Mouse (Mus musculus): Measurements from ENCODE around the gene Pcca.
"Not testable (repeated sequence)": the region's sequence is repeated elsewhere in the genome, so short reads cannot be mapped to it uniquely, and the experiment has no call there.

Pcca gene

GRCm38 (mm10) chr14:122534017-122534924 is at the start of gene Pcca:
Gene Pcca (plus strand): TSS chr14:122534324.
- DNase-seq = peak; percentile 96

- no peak for DNase-seq
These were observed 49.7 kb upstream of the Pcca start for GRCm38 (mm10) chr14:122484458-122484843.

- no peak for DNase-seq
These were observed 49.1 kb upstream of the Pcca start for GRCm38 (mm10) chr14:122484844-122485551.

GRCm38 (mm10) chr14:122485635-122486181 is 48.4 kb upstream of the Pcca start:
- no peak for DNase-seq

DNA sequence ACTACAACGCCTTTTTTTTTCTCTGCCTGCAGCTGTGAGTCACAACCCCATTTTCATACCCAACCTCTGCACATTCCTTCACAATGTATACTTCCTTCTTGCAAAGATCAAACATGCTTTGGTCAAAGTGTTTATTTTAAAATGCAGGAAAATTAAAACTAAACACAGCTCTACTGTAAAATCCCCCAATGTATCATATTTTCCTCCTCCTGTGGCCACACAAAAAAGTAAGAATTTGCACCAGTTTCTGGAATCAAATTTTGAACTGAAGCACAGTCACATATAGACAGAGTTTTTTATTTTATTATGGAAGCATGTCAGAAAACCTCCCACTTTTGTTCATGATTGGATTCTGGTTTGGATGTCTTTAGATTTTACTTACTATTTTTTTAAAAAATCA is 47.5 kb upstream of the Pcca start:
- no peak for DNase-seq

- no peak for DNase-seq
These were observed 46.8 kb upstream of the Pcca start for GRCm38 (mm10) chr14:122487366-122487765.

DNA sequence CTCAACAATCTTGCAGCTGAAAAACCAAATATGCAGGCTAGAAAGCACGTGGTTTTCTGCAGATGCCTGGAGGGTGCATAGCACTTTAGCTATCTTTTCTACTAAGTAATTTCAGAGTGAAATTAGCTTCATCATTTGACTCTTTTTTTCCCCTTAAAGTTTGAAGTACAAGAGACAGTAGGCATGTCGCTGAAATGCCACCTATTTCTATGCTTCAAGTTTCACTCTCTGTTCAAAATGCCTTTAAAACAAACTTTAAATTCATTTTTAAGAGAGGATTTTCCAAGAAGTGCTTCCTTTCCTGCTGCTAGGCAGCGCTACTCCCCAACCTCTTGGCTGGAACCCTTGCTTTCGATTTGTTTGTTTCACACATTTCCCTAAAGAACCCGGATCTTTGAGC is 45.1 kb upstream of the Pcca start:
- DNase-seq = no peak

GRCm38 (mm10) chr14:122489686-122490414 is 44.3 kb upstream of the Pcca start:
- DNase-seq = no peak

DNA sequence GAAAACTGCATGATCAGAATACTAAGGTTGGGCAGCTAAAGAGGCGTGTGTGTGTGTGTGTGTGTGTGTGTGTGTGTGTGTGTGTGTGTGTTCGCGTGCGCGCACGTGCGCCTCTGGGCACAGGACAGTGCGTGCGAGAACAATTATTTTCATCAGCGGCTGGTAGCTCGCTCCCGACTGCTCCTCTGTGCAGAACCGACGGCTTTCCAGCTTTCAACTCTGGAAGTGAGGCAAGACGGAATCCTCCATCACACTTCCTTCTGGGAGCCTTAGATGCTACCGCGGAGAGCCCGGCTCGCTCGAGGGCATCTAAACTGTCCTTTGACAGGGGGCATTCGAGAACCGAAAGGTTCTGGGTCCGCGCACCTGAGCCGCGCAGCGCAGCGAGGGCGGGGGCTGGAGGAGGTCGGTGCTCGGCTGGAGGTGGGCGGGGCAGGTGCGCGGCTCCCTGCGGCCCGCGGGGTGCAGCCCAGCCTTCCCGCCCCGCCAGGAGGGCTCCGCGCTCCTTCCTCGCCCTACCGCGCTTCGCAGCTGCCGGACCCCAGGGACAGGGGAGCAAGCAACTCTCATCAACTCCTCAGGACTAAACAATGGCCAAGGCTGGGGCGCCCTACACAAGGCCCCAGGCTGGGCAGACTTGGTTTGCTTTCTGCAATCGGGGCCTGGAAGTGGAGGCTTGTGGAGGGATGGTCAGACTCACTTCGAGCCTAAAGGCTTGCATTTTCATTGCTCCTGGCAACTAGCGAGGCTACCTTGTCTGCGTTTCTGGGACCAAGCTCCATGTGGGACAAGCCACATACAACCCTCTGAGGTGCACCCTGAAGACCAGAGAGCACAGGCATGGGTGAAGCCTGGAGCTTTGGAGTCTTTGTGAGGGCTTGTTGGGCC is 43.4 kb upstream of the Pcca start, which contains the start of gene Gm10837:
Gene Gm10837 (plus strand): TSS at position 146 of the 888 bp plus-strand sequence.
- DNase-seq = peak in 1 of 2 experiments; percentile 11

DNA sequence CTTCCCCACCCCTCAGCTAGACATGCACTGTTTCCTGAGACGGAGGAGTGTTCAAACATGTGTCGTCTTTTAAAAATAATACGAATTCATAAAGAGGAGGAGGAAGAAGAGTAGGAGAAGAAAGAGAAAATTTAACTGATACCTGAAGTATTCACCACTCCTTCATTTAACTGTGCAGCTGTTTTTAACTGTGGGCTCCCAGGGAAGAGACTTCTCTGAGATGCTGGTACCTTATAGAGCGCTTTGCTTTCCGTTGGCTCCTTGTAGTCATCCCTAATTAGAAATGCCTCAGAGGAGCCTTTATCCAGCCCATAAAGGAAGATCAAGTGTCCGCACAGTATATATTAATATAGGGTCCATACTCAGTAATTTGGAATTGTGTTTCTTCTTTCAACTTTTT is 42.6 kb upstream of the Pcca start:
- no peak for DNase-seq

- no peak for DNase-seq
These were observed 42.1 kb upstream of the Pcca start for GRCm38 (mm10) chr14:122492015-122492414.

DNA sequence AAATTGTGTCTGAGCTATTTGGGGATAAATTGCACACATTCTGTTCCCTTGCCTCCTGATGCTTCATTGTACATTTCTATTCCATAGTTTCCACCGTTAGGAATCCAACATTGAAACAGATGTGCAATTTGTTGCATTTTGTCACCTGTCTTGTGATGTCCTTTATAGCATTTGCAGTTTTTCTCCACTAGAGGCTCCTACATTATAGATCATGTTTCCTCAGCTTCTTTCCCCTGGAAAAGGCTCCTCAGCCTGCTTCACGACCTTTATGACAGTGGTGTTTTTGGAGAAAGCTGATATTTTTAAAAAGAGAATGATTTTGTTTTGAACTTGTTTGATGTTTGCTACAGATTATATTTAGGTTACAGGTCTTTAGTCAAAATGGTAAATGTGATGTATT is 25.1 kb upstream of the Pcca start:
- no peak for DNase-seq

GRCm38 (mm10) chr14:122511519-122511918 is 22.6 kb upstream of the Pcca start:
- no peak for DNase-seq

GRCm38 (mm10) chr14:122513511-122514036 is 20.6 kb upstream of the Pcca start:
- DNase-seq = no peak

- no peak for DNase-seq
These were observed 5.6 kb upstream of the Pcca start for GRCm38 (mm10) chr14:122528475-122528874.

DNA sequence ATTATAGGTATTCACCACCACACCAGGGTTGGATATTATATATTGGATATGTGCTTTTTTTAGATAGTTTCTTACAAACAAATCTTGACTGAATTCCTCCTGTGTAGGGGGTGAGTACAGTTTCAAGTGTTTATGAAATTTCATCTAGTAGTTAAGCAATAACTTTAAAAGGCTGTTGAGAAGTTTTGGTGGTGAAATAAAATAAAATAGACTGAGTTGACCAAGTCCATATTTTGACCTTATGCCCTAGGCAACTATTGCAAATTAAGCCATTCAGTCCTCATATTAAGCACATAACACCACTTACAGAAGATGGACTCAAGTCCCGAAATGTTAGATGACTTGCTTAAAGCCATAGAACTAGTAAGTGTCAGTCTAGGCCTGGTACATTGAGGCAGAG is 1.9 kb downstream of the Pcca start:
- no peak for DNase-seq

DNA sequence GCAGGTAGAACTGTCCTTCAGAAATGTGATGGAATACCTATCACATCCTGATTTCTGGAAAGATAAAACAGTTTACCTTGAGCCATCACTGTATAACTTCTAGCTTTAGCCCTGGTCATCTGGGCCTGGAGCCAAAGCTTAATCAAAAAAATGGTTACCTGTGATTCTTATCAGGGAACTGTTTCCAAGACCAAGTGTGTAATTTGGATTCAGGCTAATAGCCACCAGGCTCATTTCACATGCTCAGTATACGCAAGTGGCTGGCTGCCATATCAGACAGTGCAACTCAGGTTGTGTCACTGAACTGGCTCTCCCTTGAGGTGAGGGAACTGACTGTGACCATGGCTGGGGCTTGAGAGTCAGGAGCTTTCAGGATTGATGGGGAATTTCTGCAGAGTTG is 14.3 kb downstream of the Pcca start:
- DNase-seq = no peak

- no peak for DNase-seq
These were observed 14.8 kb downstream of the Pcca start for GRCm38 (mm10) chr14:122548905-122549304.

GRCm38 (mm10) chr14:122552761-122553445 is 18.8 kb downstream of the Pcca start:
- DNase-seq = no peak

GRCm38 (mm10) chr14:122557353-122557752 is 23.2 kb downstream of the Pcca start:
- DNase-seq = no peak

- not testable (repeated sequence) for DNase-seq
These were observed 26.8 kb downstream of the Pcca start for GRCm38 (mm10) chr14:122560893-122561452.

Measured in lung, postnatal 4 days (tissue).